Mouse (Mus musculus) limb, embryonic 12.5 days (tissue): ENCODE data around the gene Lipk. TPM values are rescaled to one million over a fixed set of nuclear protein-coding genes. Genes with fewer than 3 reads are reported as not detected.

Experiments used
- ATAC-seq: fragments of 200-750 bp; cut with Nextera tagmentation; 2 replicates; pipeline ENCODE4 v1.8.0; 2017; ENCODE audit warnings: low read depth, moderate TSS enrichment; ENCODE audit not compliant: insufficient number of reproducible peaks, insufficient read depth, low FRiP score, low TSS enrichment
- H3K27ac ChIP-seq: fragments of 300-500 bp; sonication (generic); 2 replicates; pipeline ENCODE4 v1.5.1; 2016; ENCODE audit warnings: mild to moderate bottlenecking, moderate library complexity
- H3K27me3 ChIP-seq: fragments of 300-500 bp; sonication (generic); 2 replicates; pipeline ENCODE4 v1.6.1; 2016; ENCODE audit warnings: mild to moderate bottlenecking, moderate library complexity
- H3K36me3 ChIP-seq: fragments of 300-500 bp; sonication (generic); 2 replicates; pipeline ENCODE4 v1.6.1; 2016; ENCODE audit warnings: mild to moderate bottlenecking, moderate library complexity
- H3K4me1 ChIP-seq: fragments of 300-500 bp; sonication (generic); replicated peaks from 2 replicates; pipeline ENCODE4 v1.6.1; 2016
- H3K4me2 ChIP-seq: fragments of 300-500 bp; sonication (generic); 2 replicates; pipeline ENCODE4 v1.6.1; 2016; ENCODE audit warnings: mild to moderate bottlenecking, moderate library complexity
- H3K4me3 ChIP-seq: fragments of 300-500 bp; sonication (generic); replicated peaks from 2 replicates; pipeline ENCODE4 v1.5.1; 2016; ENCODE audit warnings: mild to moderate bottlenecking
- H3K9ac ChIP-seq: fragments of 300-500 bp; sonication (generic); replicated peaks from 2 replicates; pipeline ENCODE4 v1.6.1; 2016; ENCODE audit warnings: mild to moderate bottlenecking, moderate library complexity
- H3K9me3 ChIP-seq: fragments of 300-500 bp; sonication (generic); 2 replicates; pipeline ENCODE4 v1.6.1; 2016; ENCODE audit warnings: mild to moderate bottlenecking, moderate library complexity
- WGBS: fragments of 180-500 bp; shearing (Covaris S2); methylation state at CpG from one replicate; pipeline ENCODE4 v1.1.7; 2016; 5-methylcytosine and 5-hydroxymethylcytosine counted together
- microRNA-seq: library from miRNA; unstranded; fragments of <30 nt; microRNA quantifications from one replicate; pipeline ENCODE4, GENCODE M21; 2017
- polyA plus RNA-seq: library from polyadenylated mRNA; unstranded; fragments of >200 nt; fragmentation: Nextera tagmentation; extraction: Ambion mirVana; gene quantifications from 2 replicates; pipeline ENCODE4 v1.2.1, GENCODE M21; 2016

Gene Lipk
- polyA plus RNA-seq, 1 experiment from 2014 or later = not detected

- H3K27me3 ChIP-seq = no peaks in the 10 kb centered on the region
- no peaks in the 10 kb centered on the region for H3K36me3 ChIP-seq
- no peak for ATAC-seq
- H3K4me1 ChIP-seq = no peaks in the 10 kb centered on the region
- H3K4me3 ChIP-seq = no peak overlapping the region
- H3K9me3 ChIP-seq = no peaks in the 10 kb centered on the region
- H3K27ac ChIP-seq = no peak overlapping the region
- 88% methylated on average over 4 of the region's 4 CpGs for WGBS
- no peak overlapping the region for H3K9ac ChIP-seq
- H3K4me2 ChIP-seq = no peak overlapping the region
Measured at GRCm38 (mm10) chr19:34064059-34064458, 56.0 kb downstream of the Lipk start.

GRCm38 (mm10) chr19:34066779-34067472, 58.8 kb downstream of the Lipk start, which contains the start of gene Lipn:
Gene Lipn (plus strand): TSS chr19:34067358.
- H3K4me1 ChIP-seq = no peaks in the 10 kb centered on the region
- H3K4me2 ChIP-seq = no peak within 1 kb of the TSS
- no peak within 1 kb of the TSS for H3K4me3 ChIP-seq
- ATAC-seq = no peak
- no peak within 1 kb of the TSS for H3K9ac ChIP-seq
- no peaks in the 10 kb centered on the region for H3K27me3 ChIP-seq
- H3K27ac ChIP-seq = no peak within 1 kb of the TSS
- no peaks in the 10 kb centered on the region for H3K9me3 ChIP-seq
- no peaks in the 10 kb centered on the region for H3K36me3 ChIP-seq
- whole genome bisulfite sequencing = 86% methylated on average over 9 of the region's 9 CpGs

DNA sequence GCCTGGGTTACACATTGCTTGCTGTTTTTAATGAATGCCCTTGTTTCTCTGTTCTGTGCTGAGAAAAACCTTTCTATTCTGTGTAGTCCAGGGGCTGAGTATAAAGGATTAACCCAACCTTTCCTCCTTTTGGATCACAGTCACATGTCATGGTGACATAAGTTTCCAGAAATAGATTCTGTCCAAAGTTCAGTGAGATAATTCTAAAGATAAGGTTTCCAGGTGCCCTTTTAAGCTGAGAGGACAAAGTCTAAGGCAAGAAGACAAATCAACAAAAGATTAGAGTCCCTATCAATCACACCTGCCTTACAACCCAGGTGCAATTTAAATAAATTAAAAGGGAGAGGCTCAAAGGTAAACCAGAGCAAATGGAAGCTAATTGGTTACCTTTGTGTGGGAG, 66.1 kb downstream of the Lipk start:
- H3K4me2 ChIP-seq = no peak overlapping the region
- H3K4me3 ChIP-seq = no peak overlapping the region
- H3K36me3 ChIP-seq = no peaks in the 10 kb centered on the region

DNA sequence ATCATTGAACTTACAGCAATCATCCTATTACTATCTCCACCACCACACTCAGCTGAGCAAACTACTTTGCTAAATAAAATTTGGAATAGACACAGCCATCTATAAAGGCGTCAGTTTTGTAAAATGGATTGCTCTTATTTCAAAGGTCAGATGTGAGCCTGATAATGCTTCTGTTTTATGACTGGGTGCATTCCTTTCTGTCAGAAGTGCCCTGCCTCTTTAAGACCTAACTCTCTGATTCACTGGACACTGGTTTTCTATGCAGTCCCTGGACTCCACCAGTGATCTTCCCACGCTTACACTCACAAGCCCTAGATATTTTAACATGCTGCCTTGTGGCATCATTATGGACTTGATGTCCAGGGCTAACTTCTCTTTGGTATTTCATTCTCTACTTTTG, 70.0 kb downstream of the Lipk start:
- WGBS = 69% methylated on average over 2 of the region's 2 CpGs
- Histone ChIP-seq H3K36me3 (no peaks in the 10 kb centered on the region), H3K4me2 (no peak overlapping the region), H3K4me3 (no peak overlapping the region), H3K9me3 (no peaks in the 10 kb centered on the region), H3K4me1 (no peaks in the 10 kb centered on the region), H3K9ac (no peak overlapping the region), H3K27me3 (no peaks in the 10 kb centered on the region), H3K27ac (no peak overlapping the region)
- no peak for ATAC-seq

More for the DNA sequence above, 66.1 kb downstream of the Lipk start:
- Histone ChIP-seq H3K9ac (no peak overlapping the region), H3K27me3 (no peaks in the 10 kb centered on the region), H3K4me1 (no peaks in the 10 kb centered on the region), H3K9me3 (no peaks in the 10 kb centered on the region), H3K27ac (no peak overlapping the region)
- no peak for ATAC-seq

- Histone ChIP-seq H3K4me2 (no peak overlapping the region), H3K27me3 (no peaks in the 10 kb centered on the region), H3K9ac (no peak overlapping the region), H3K27ac (no peak overlapping the region), H3K4me3 (no peak overlapping the region), H3K4me1 (no peaks in the 10 kb centered on the region), H3K9me3 (no peaks in the 10 kb centered on the region), H3K36me3 (no peaks in the 10 kb centered on the region)
- ATAC-seq = no peak
- 83% methylated on average over 3 of the region's 3 CpGs for WGBS
Measured at GRCm38 (mm10) chr19:34089011-34089680, 81.1 kb downstream of the Lipk start.

GRCm38 (mm10) chr19:34095381-34095780, 87.3 kb downstream of the Lipk start:
- H3K4me1 ChIP-seq = no peaks in the 10 kb centered on the region
- no peak overlapping the region for H3K4me2 ChIP-seq
- no peaks in the 10 kb centered on the region for H3K9me3 ChIP-seq
- H3K36me3 ChIP-seq = no peaks in the 10 kb centered on the region
- 68% methylated on average over 5 of the region's 5 CpGs for WGBS
- no peak overlapping the region for H3K9ac ChIP-seq
- ATAC-seq = no peak
- no peak overlapping the region for H3K4me3 ChIP-seq
- no peak overlapping the region for H3K27ac ChIP-seq
- H3K27me3 ChIP-seq = no peaks in the 10 kb centered on the region

- no peaks in the 10 kb centered on the region for H3K27me3 ChIP-seq
- H3K27ac ChIP-seq = no peak overlapping the region
- 60% methylated on average over 1 of the region's 1 CpGs for WGBS
- no peak overlapping the region for H3K9ac ChIP-seq
- no peaks in the 10 kb centered on the region for H3K4me1 ChIP-seq
- H3K36me3 ChIP-seq = no peaks in the 10 kb centered on the region
- no peak for ATAC-seq
- no peaks in the 10 kb centered on the region for H3K9me3 ChIP-seq
- no peak overlapping the region for H3K4me2 ChIP-seq
- H3K4me3 ChIP-seq = no peak overlapping the region
Measured at GRCm38 (mm10) chr19:34096228-34096627, 88.1 kb downstream of the Lipk start.

Small RNA genes lying within 50 kb of the gene (microRNA-seq; reads per million reads assigned to microRNA genes)
- not detected for gene Gm23334

Other genes starting within 250 kb of the Lipk start
- gene Lipo3, start 246.3 kb upstream of the Lipk start, polyA plus RNA-seq = 7.7 TPM in 2 replicates
- not detected in 2 replicates for gene Lipo1, start 220.8 kb upstream of the Lipk start, polyA plus RNA-seq
- not detected in 2 replicates for gene Lipf, start 47.1 kb upstream of the Lipk start, polyA plus RNA-seq
- gene Lipn, start 59.1 kb downstream of the Lipk start, polyA plus RNA-seq = not detected in 2 replicates
- gene Lipm, start 92.6 kb downstream of the Lipk start, polyA plus RNA-seq = 0.12 and 0.23 TPM in 2 replicates
- gene Ankrd22, start 157.8 kb downstream of the Lipk start, polyA plus RNA-seq = 0.26 TPM in 1 of 2 replicates, not detected in the other
- 10.8 and 11.3 TPM in 2 replicates for gene Stambpl1, start 183.9 kb downstream of the Lipk start, polyA plus RNA-seq
- gene Acta2, start 247.3 kb downstream of the Lipk start, polyA plus RNA-seq = 120 and 137 TPM in 2 replicates